ENCODE assay signal across 8 mouse cellular contexts in the genomic region with DNA sequence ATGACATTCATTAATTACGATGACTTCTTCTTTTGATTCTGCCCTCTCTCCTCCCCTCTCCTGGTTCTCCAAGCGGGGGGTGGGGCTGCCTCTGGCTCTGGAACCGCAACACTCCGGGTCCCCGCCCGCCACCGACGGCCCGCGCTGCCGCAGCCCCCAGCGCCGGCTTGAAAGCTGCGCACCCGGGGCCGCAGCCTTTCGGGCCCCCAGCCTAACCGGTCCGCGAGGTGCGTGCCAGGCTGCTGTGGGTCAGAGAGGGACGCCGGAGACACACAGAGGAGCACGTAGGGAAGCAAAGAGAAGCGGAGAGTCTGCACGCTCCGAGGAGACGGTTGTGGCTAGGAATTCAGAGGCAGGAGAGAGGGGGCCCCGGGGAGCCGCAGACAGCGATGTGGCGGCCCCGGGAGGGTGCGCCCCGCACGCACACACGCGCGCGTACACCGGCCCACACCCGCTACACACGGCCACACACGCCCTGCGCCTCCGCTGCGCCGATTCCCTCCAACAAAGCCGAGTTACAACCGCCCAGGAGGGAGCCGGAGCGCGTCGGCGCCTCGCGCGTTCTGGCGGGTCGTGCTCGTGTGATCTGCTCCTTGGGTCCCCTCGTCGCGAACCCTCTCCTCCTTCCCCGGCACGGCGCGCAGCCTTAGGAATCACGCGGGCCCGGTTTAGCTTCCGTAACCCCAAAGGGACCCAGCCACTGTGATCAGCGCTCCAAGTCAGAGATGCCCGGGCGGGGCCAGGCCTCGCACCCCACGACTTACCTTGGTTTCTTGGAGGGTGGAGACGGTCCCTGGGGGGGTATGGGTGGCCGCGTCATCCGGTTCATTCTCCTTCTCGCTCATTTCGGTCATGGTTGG. TPM values are rescaled to one million over a fixed set of nuclear protein-coding genes. Genes with fewer than 3 reads are reported as not detected.
A peak's percentile ranks its signal among the peaks of the same experiment; 100 is the strongest.
DNase-seq lines count a peak whose midpoint lies in the region; ATAC-seq lines count a peak whose summit lies in the region.

No protein-coding gene starts in this region.

- peak; percentile 12; the same call in 1 of the 2 replicates for ATAC-seq in lung, embryonic 16.5 days (ENCODE audit: low read depth)
- ATAC-seq in hindbrain, embryonic 11.5 days (ENCODE audit: low FRiP score), result peak; percentile 50

- peak overlapping the region; percentile 70 for H3K4me2 ChIP-seq in lung, embryonic 16.5 days (ENCODE audit: low read depth, low read length)
- peak overlapping the region; percentile 61 for H3K4me2 ChIP-seq in hindbrain, embryonic 11.5 days (replicated peaks; ENCODE audit: low read depth, low read length)

- H3K4me3 ChIP-seq in lung, embryonic 16.5 days (ENCODE audit: low read length), result peak overlapping the region; percentile 39
- H3K4me3 ChIP-seq in hindbrain, embryonic 11.5 days (ENCODE audit: low read depth, low read length), result peak overlapping the region; percentile 44

- no peak overlapping the region for H3K27ac ChIP-seq in lung, embryonic 16.5 days (ENCODE audit: low read length)
- no peak overlapping the region for H3K27ac ChIP-seq in hindbrain, embryonic 11.5 days (ENCODE audit: low read depth, low read length)

- H3K9me3 ChIP-seq in lung, embryonic 16.5 days (ENCODE audit: control insufficient read depth, low read length), result no peaks in the 10 kb centered on the region
- H3K9me3 ChIP-seq in hindbrain, embryonic 11.5 days (ENCODE audit: control insufficient read depth, low read length), result no peaks in the 10 kb centered on the region

- H3K27me3 ChIP-seq in lung, embryonic 16.5 days (ENCODE audit: control insufficient read depth, insufficient read depth, low read depth, low read length), result peaks cover 44% of the 10 kb centered on the region
- H3K27me3 ChIP-seq in hindbrain, embryonic 11.5 days (ENCODE audit: control insufficient read depth, insufficient read depth, low read length), result peaks cover 29% of the 10 kb centered on the region

- under 1% methylated on average over 72 of the region's 83 CpGs for WGBS in lung, embryonic 16.5 days
- WGBS in hindbrain, embryonic 11.5 days, result 1% methylated on average over 80 of the region's 83 CpGs

- H3K4me1 ChIP-seq in lung, embryonic 16.5 days (replicated peaks; ENCODE audit: control insufficient read depth, insufficient read depth, low read length), result peaks cover 11% of the 10 kb centered on the region
- H3K4me1 ChIP-seq in hindbrain, embryonic 11.5 days (replicated peaks; ENCODE audit: control insufficient read depth, insufficient read depth, low read length), result peaks cover 7% of the 10 kb centered on the region; the same call in 1 of the 2 replicates

- peak; percentile 17 to 44 for DNase-seq in adrenal gland, postnatal 36 days
- no peak for DNase-seq in adrenal gland, adult 18-20 months (ENCODE audit: low spot score in 2 of 2)
- no peak for DNase-seq in lung, adult 18-20 months
- DNase-seq in hindbrain, embryonic 11.5 days (ENCODE audit: low spot score), result peak; percentile 65
- DNase-seq in lung, postnatal 25 days (ENCODE audit: low spot score), result peak; percentile 26
- DNase-seq in spleen, postnatal 10 days (ENCODE audit: low spot score in 2 of 2), result peak; percentile 29 to 74
- DNase-seq in right cerebral cortex, adult 18-20 months, result no peak

- no peaks in the 10 kb centered on the region for H3K36me3 ChIP-seq in lung, embryonic 16.5 days (ENCODE audit: control insufficient read depth, insufficient read depth, low read length)
- no peaks in the 10 kb centered on the region for H3K36me3 ChIP-seq in hindbrain, embryonic 11.5 days (ENCODE audit: control insufficient read depth, insufficient read depth, low read length)

- H3K9ac ChIP-seq in lung, embryonic 16.5 days (ENCODE audit: low read length), result peak overlapping the region; percentile 12; the same call in 1 of the 2 replicates
- H3K9ac ChIP-seq in hindbrain, embryonic 11.5 days (ENCODE audit: low read depth, low read length), result peak overlapping the region; percentile 56

RNA-seq across cellular contexts. Expression of gene Stac2, which starts 0.9 kb away (rescaled TPM):
- total RNA-seq in adrenal gland, postnatal 36 days (2021), result 1 to 10 TPM; 1.7 to 6.9 TPM
- total RNA-seq in adrenal gland, adult 18-20 months (2021), result 10 to 100 TPM in 1 of 2 experiments, 1 to 10 TPM in 1; 5.0 to 12.3 TPM
- polyA plus RNA-seq in lung, embryonic 16.5 days (2015; fragmentation: Nextera tagmentation; extraction: Ambion mirVana), result 0.11 and 0.29 TPM in 2 replicates
- polyA plus RNA-seq in hindbrain, embryonic 11.5 days (2014; fragmentation: Nextera tagmentation; extraction: Ambion mirVana), result 1.4 and 1.8 TPM in 2 replicates

RNA-seq across cellular contexts. Expression of gene Rpl19, which starts 25.8 kb away (rescaled TPM):
- total RNA-seq in adrenal gland, postnatal 36 days (2021), result 1,000 to 10,000 TPM; 1,174 to 1,217 TPM
- 1,000 to 10,000 TPM; 1,100 to 1,184 TPM for total RNA-seq in adrenal gland, adult 18-20 months (2021)
- polyA plus RNA-seq in lung, embryonic 16.5 days (2015; fragmentation: Nextera tagmentation; extraction: Ambion mirVana), result 999 and 1,043 TPM in 2 replicates
- polyA plus RNA-seq in hindbrain, embryonic 11.5 days (2014; fragmentation: Nextera tagmentation; extraction: Ambion mirVana), result 970 and 990 TPM in 2 replicates

RNA-seq across cellular contexts. Expression of gene Cacnb1, which starts 29.5 kb away (rescaled TPM):
- 1 to 10 TPM; 6.9 to 8.4 TPM for total RNA-seq in adrenal gland, postnatal 36 days (2021)
- 10 to 100 TPM in 1 of 2 experiments, 1 to 10 TPM in 1; 8.6 to 10.1 TPM for total RNA-seq in adrenal gland, adult 18-20 months (2021)
- 6.4 and 6.7 TPM in 2 replicates for polyA plus RNA-seq in lung, embryonic 16.5 days (2015; fragmentation: Nextera tagmentation; extraction: Ambion mirVana)
- polyA plus RNA-seq in hindbrain, embryonic 11.5 days (2014; fragmentation: Nextera tagmentation; extraction: Ambion mirVana), result 13.1 and 18.3 TPM in 2 replicates

RNA-seq across cellular contexts. Expression of gene Arl5c, which starts 56.4 kb away (rescaled TPM):
- under 1 TPM; 0.76 to 0.92 TPM for total RNA-seq in adrenal gland, postnatal 36 days (2021)
- under 1 TPM; 0.45 to 0.63 TPM for total RNA-seq in adrenal gland, adult 18-20 months (2021)
- polyA plus RNA-seq in lung, embryonic 16.5 days (2015; fragmentation: Nextera tagmentation; extraction: Ambion mirVana), result 6.2 and 8.0 TPM in 2 replicates
- 9.5 and 10.2 TPM in 2 replicates for polyA plus RNA-seq in hindbrain, embryonic 11.5 days (2014; fragmentation: Nextera tagmentation; extraction: Ambion mirVana)

Comparison
In these comparisons a context has a peak if more than half of its experiments do, and no peak if none do; other contexts are left out.
1. DNase-seq: peak in adrenal gland, postnatal 36 days (2 of 2), hindbrain, embryonic 11.5 days (single experiment), lung, postnatal 25 days (single experiment) and spleen, postnatal 10 days (2 of 2); none in adrenal gland, adult 18-20 months (0 of 2), lung, adult 18-20 months (0 of 2) and right cerebral cortex, adult 18-20 months (single experiment).